Mouse (Mus musculus): ENCODE data around the gene Otulin. TPM values are rescaled to one million over a fixed set of nuclear protein-coding genes. Genes with fewer than 3 reads are reported as not detected.

Otulin gene
- total and polyA plus RNA-seq, 3 experiments: 40.0 to 84.8 (median 80.2) TPM

DNA sequence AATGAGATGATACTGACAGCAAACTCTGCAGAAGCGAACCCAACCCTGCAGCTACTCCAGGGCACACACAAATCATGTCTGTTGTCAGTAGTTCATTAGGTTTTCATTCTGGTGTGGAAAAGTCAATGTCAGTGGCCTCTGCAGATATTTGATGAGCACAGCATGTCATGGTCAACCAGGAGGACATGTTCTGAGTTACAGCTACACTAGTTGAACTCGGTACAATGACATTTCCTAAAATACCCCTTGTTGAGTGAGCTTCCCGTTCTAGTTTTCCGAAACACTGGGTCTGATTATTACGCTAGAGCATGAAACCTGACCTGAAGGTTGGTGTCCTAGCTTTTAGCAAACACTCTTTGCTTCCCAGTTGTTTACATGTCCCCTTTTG is 44.4 kb downstream of the Otulin start:
- dilution Hi-C loops (cut with MboI; ENCODE audit: extremely low pct_ligation_motif_present, extremely low pct_unique_long_range_greater_than_20kb, low sequenced_read_pairs) (no loop called here), in situ Hi-C loops (cut with MboI; ENCODE audit: low pct_ligation_motif_present, low pct_unique_long_range_greater_than_20kb, low sequenced_read_pairs) (no loop called here)

DNA sequence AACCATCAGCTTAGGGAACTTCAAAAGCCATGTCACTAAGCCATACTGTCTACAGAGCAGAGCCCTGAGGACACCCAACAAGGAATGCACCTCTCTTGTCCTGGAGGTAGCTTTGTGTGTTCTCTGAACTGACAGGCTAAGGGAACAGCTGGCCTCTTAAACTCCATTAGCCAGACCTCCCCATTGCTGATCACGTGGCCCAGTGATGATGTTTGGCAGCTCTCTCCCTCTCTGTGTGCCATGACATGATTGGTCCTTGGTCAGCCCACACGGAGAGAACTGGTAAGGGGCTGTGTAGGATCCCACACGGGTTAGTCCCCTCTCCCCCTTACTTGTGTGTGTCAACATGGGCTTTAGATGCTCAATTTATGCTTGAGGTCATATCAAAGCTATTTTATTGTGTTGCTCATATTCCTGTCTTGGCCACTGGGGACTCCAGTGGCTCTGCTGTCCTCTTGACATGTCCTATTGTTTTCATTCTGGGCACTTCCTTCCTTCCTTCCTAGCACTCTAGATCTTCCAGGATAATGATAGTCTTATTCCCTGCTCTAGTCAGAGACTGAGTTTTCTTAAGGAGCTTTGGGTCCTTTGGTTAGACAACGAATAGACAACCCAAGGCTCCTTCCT is 44.9 kb downstream of the Otulin start:
- dilution Hi-C loops (cut with MboI; ENCODE audit: extremely low pct_ligation_motif_present, extremely low pct_unique_long_range_greater_than_20kb, low sequenced_read_pairs) (no loop called here), in situ Hi-C loops (cut with MboI; ENCODE audit: low pct_ligation_motif_present, low pct_unique_long_range_greater_than_20kb, low sequenced_read_pairs) (no loop called here)
- H3K4me2 ChIP-seq (ENCODE audit: insufficient read depth, low read depth, poor library complexity, severe bottlenecking): no peak overlapping the region
- no peaks in the 10 kb centered on the region for H3K27me3 ChIP-seq (replicated peaks)
- H3K4me1 ChIP-seq (ENCODE audit: control insufficient read depth in 1 of 2, insufficient read depth in 2 of 2): peaks cover 0 to 30% of the 10 kb centered on the region in 2 experiments; a peak in 3 of 4 replicates
- H3K27ac ChIP-seq (ENCODE audit: insufficient read depth, low read depth): no peak overlapping the region
- H3K9ac ChIP-seq (ENCODE audit: insufficient read depth, low read depth): no peak overlapping the region
- no peaks in the 10 kb centered on the region for H3K9me3 ChIP-seq (replicated peaks; ENCODE audit: low read length)
- DNase-seq (ENCODE audit: extremely low read depth): no peak
- H3K4me3 ChIP-seq (replicated peaks in 1 of 3; ENCODE audit: low read depth in 2 of 3, low read length in 2 of 3, poor library complexity in 1 of 3): no peak overlapping the region
- TF ChIP-seq MAFK (IDR thresholded peaks at IDR 0.05; ENCODE audit: insufficient replicate concordance, low read length) (no peak), PAX5 (IDR thresholded peaks at IDR 0.05; ENCODE audit: low read length) (no peak), MAX (IDR thresholded peaks at IDR 0.05; ENCODE audit: low read length) (no peak), NELFE (IDR thresholded peaks at IDR 0.05; ENCODE audit: low read depth, low read length) (no peak), IRF4 (IDR thresholded peaks at IDR 0.05; ENCODE audit: low read depth, low read length) (no peak), ZMIZ1 (IDR thresholded peaks at IDR 0.05; ENCODE audit: low read depth, low read length) (no peak), EP300 (IDR thresholded peaks at IDR 0.05; ENCODE audit: low read length) (no peak), NRF1 (IDR thresholded peaks at IDR 0.05; ENCODE audit: low read depth, low read length) (no peak), MAZ (IDR thresholded peaks at IDR 0.05; ENCODE audit: low read depth, low read length) (no peak), JUN (IDR thresholded peaks at IDR 0.05; ENCODE audit: insufficient read depth, low read depth, low read length) (no peak), CTCF (conservative IDR thresholded peaks at IDR 0.05 in 1 of 2, IDR thresholded peaks at IDR 0.05 in 1 of 2; ENCODE audit: low read depth in 2 of 2, low read length in 2 of 2) (no peak), MXI1 (IDR thresholded peaks at IDR 0.05; ENCODE audit: low read depth, low read length) (no peak), RAD21 (IDR thresholded peaks at IDR 0.05; ENCODE audit: low read depth, low read length) (no peak), MEF2A (IDR thresholded peaks at IDR 0.05; ENCODE audit: borderline replicate concordance, low read depth, low read length) (no peak)
- no peaks in the 10 kb centered on the region for H3K79me2 ChIP-seq (replicated peaks; ENCODE audit: control insufficient read depth, extremely low read depth, insufficient read depth, poor library complexity, severe bottlenecking)
- H3K36me3 ChIP-seq (replicated peaks in 1 of 2; ENCODE audit: control insufficient read depth in 1 of 2, insufficient read depth in 1 of 2, low read length in 1 of 2): peaks cover 8 to 62% of the 10 kb centered on the region in 2 experiments

More for the DNA sequence above, 44.4 kb downstream of the Otulin start:
- TF ChIP-seq MAX (IDR thresholded peaks at IDR 0.05; ENCODE audit: low read length): no peak
- no peak for TF ChIP-seq ZC3H11A (IDR thresholded peaks at IDR 0.05; ENCODE audit: low read depth, low read length)
- TF ChIP-seq ZKSCAN1 (IDR thresholded peaks at IDR 0.05; ENCODE audit: borderline replicate concordance, low read depth, low read length): no peak
- no peak for TF ChIP-seq HCFC1 (IDR thresholded peaks at IDR 0.05; ENCODE audit: low read depth, low read length)
- TF ChIP-seq NELFE (IDR thresholded peaks at IDR 0.05; ENCODE audit: low read depth, low read length): no peak
- no peak for TF ChIP-seq ETS1 (conservative IDR thresholded peaks at IDR 0.05; ENCODE audit: low read depth, low read length)
- TF ChIP-seq CTCF (conservative IDR thresholded peaks at IDR 0.05 in 1 of 2, IDR thresholded peaks at IDR 0.05 in 1 of 2; ENCODE audit: low read depth in 2 of 2, low read length in 2 of 2): no peak
- no peak for TF ChIP-seq JUND (conservative IDR thresholded peaks at IDR 0.05; ENCODE audit: low read depth, low read length)
- no peak for TF ChIP-seq MAFK (IDR thresholded peaks at IDR 0.05; ENCODE audit: insufficient replicate concordance, low read length)
- no peak for TF ChIP-seq MXI1 (IDR thresholded peaks at IDR 0.05; ENCODE audit: low read depth, low read length)
- no peak for TF ChIP-seq SMC3 (IDR thresholded peaks at IDR 0.05; ENCODE audit: low read depth, low read length)
- TF ChIP-seq POLR2A (IDR thresholded peaks at IDR 0.05; ENCODE audit: low read depth, low read length): no peak
- TF ChIP-seq GABPA (IDR thresholded peaks at IDR 0.05; ENCODE audit: insufficient replicate concordance, low read depth, low read length): no peak
- no peak for TF ChIP-seq SIN3A (IDR thresholded peaks at IDR 0.05; ENCODE audit: low read length)
- TF ChIP-seq EP300 (IDR thresholded peaks at IDR 0.05; ENCODE audit: low read length): no peak
- H3K9me3 ChIP-seq (replicated peaks; ENCODE audit: low read length): no peaks in the 10 kb centered on the region
- no peak overlapping the region for H3K27ac ChIP-seq (ENCODE audit: insufficient read depth, low read depth)
- H3K79me2 ChIP-seq (replicated peaks; ENCODE audit: control insufficient read depth, extremely low read depth, insufficient read depth, poor library complexity, severe bottlenecking): no peaks in the 10 kb centered on the region
- H3K27me3 ChIP-seq (replicated peaks): no peaks in the 10 kb centered on the region
- H3K4me1 ChIP-seq (ENCODE audit: control insufficient read depth in 1 of 2, insufficient read depth in 2 of 2): peaks cover 0 to 30% of the 10 kb centered on the region in 2 experiments; a peak in 3 of 4 replicates
- H3K9ac ChIP-seq (ENCODE audit: insufficient read depth, low read depth): no peak overlapping the region
- no peak overlapping the region for H3K4me2 ChIP-seq (ENCODE audit: insufficient read depth, low read depth, poor library complexity, severe bottlenecking)
- no peak overlapping the region for H3K4me3 ChIP-seq (replicated peaks in 1 of 3; ENCODE audit: low read depth in 2 of 3, low read length in 2 of 3, poor library complexity in 1 of 3)
- H3K36me3 ChIP-seq (replicated peaks in 1 of 2; ENCODE audit: control insufficient read depth in 1 of 2, insufficient read depth in 1 of 2, low read length in 1 of 2): peaks cover 13 to 64% of the 10 kb centered on the region in 2 experiments
- no peak for DNase-seq (ENCODE audit: extremely low read depth)
